ENCODE assay signal across 20 mouse cellular contexts in the genomic region with DNA sequence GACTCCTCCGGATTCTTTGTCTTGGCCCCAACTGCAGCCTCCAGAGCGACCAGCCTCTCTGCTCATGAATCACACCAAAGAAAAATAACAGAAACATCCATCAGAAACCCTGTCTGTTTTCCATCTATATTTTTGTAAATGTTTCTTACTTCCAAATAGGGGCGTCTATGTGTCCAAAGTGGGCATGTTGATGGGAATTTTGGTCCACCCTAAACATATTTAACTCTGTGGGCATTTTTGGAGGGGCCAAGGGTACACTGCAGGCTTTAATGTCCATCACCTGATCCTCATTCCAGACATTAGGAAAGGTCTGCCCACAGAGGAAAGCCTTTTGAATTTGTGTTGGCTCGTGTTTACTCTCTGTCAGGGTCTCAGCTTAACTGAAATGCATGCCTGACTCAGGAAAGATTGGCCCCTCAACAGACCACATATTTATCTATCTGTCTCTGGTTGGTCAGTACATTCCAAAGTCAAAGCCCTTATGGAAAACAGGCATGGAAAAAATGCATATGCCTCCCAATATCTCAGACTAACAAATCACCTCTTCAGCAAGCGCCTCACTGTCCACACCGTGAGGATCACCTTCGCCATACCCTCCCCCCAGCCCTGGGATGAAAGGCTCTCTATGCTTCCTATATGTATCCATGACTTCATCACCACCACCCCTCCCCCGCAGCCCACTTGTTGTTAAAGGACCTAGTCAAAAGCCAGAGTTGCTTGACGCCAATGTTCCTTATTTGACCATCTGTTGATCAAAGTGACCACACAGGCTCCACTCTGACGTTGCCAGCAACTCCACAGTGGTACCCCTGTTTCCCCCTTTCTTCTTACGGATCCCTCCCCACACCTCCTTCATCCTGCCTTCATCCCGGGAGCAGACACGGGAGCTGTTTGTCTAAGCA.
DNase-seq lines count a peak whose midpoint lies in the region; ATAC-seq and TF ChIP-seq lines count a peak whose summit lies in the region.
"Had no signal": no experiment of that assay in that cellular context is flagged by ENCODE, and none has a peak within 500 bp of the region (broad histone marks: within the 10 kb centered on the region; RNA-seq: fewer than 3 reads in every experiment).

No protein-coding gene starts in this region.

- intact Hi-C loops in heart, adult 2 months (cut with DNase I): no loop called here

- no peaks in the 10 kb centered on the region for H3K79me2 ChIP-seq in heart, adult 2 months (replicated peaks; ENCODE audit: control insufficient read depth, insufficient read depth, low read length)

- no peak overlapping the region for H3K27ac ChIP-seq in forebrain, embryonic 11.5 days (ENCODE audit: low read depth, low read length)
- H3K27ac ChIP-seq in forebrain, embryonic 13.5 days: no peak overlapping the region
- no peak overlapping the region for H3K27ac ChIP-seq in neural tube, embryonic 15.5 days (replicated peaks)
- no peak overlapping the region for H3K27ac ChIP-seq in stomach, postnatal 0 days (replicated peaks)
- H3K27ac ChIP-seq in heart, adult 2 months: no peak overlapping the region
- H3K27ac ChIP-seq: forebrain, embryonic 10.5 days; heart, embryonic 15.5 days; hindbrain, embryonic 12.5 days; midbrain, embryonic 12.5 days had no signal

- peak; percentile 44 for DNase-seq in forebrain, embryonic 11.5 days (ENCODE audit: low spot score)
- peak; percentile 44 for DNase-seq in neural tube, embryonic 10.5 days (ENCODE audit: extremely low spot score, low spot score)
- peak; percentile 37 for DNase-seq in hindlimb bud, embryonic 11.5 days (ENCODE audit: extremely low spot score, low read depth, low spot score)
- no peak for DNase-seq in ovary, postnatal 14 days (ENCODE audit: low spot score)
- no peak for DNase-seq in stomach, postnatal 0 days (ENCODE audit: low spot score)
- no peak for DNase-seq in heart, adult 2 months
- DNase-seq: cerebellum, adult 2 months; kidney, adult 11 months; layer of hippocampus, postnatal 36 days; lung, adult 2 months; lung, postnatal 4 days; right cerebral cortex, postnatal 25 days had no signal

- no peak for ATAC-seq in forebrain, embryonic 11.5 days (replicated peaks; ENCODE audit: low FRiP score)
- no peak for ATAC-seq in forebrain, embryonic 13.5 days
- ATAC-seq in neural tube, embryonic 15.5 days (ENCODE audit: low FRiP score): no peak
- no peak for ATAC-seq in stomach, postnatal 0 days (ENCODE audit: low FRiP score, low TSS enrichment)
- ATAC-seq: Patski had no signal

- 87% methylated on average over 13 of the region's 13 CpGs for whole genome bisulfite sequencing in forebrain, embryonic 11.5 days
- 85% methylated on average over 13 of the region's 13 CpGs for WGBS in forebrain, embryonic 13.5 days
- WGBS in neural tube, embryonic 15.5 days: 76% methylated on average over 13 of the region's 13 CpGs
- 45% methylated on average over 13 of the region's 13 CpGs for WGBS in stomach, postnatal 0 days
- WGBS in heart, adult 2 months: 54% methylated on average over 13 of the region's 13 CpGs

- no peak overlapping the region for H3K9ac ChIP-seq in forebrain, embryonic 11.5 days (ENCODE audit: low read length)
- no peak overlapping the region for H3K9ac ChIP-seq in forebrain, embryonic 13.5 days
- no peak overlapping the region for H3K9ac ChIP-seq in neural tube, embryonic 15.5 days (replicated peaks)
- no peak overlapping the region for H3K9ac ChIP-seq in stomach, postnatal 0 days (ENCODE audit: low read length)
- no peak overlapping the region for H3K9ac ChIP-seq in heart, adult 2 months (ENCODE audit: low read depth, low read length)
- H3K9ac ChIP-seq: heart, embryonic 15.5 days; hindbrain, embryonic 12.5 days; midbrain, embryonic 12.5 days had no signal

- H3K4me2 ChIP-seq in forebrain, embryonic 11.5 days (ENCODE audit: low read depth, low read length, severe bottlenecking): no peak overlapping the region
- no peak overlapping the region for H3K4me2 ChIP-seq in forebrain, embryonic 13.5 days
- no peak overlapping the region for H3K4me2 ChIP-seq in neural tube, embryonic 15.5 days
- H3K4me2 ChIP-seq in stomach, postnatal 0 days (replicated peaks; ENCODE audit: low read depth): no peak overlapping the region
- H3K4me2 ChIP-seq: heart, embryonic 15.5 days; hindbrain, embryonic 12.5 days; midbrain, embryonic 12.5 days had no signal

- TF ChIP-seq CTCF in stomach, postnatal 0 days (IDR thresholded peaks at IDR 0.05; ENCODE audit: low read depth): no peak
- no peak for TF ChIP-seq CTCF in heart, adult 2 months (IDR thresholded peaks at IDR 0.05)

- H3K4me1 ChIP-seq in forebrain, embryonic 11.5 days (replicated peaks; ENCODE audit: control insufficient read depth, insufficient read depth, low read length): no peaks in the 10 kb centered on the region
- H3K4me1 ChIP-seq in forebrain, embryonic 13.5 days: no peaks in the 10 kb centered on the region
- peaks cover 6% of the 10 kb centered on the region; the same call in 1 of the 2 replicates for H3K4me1 ChIP-seq in neural tube, embryonic 15.5 days
- H3K4me1 ChIP-seq in stomach, postnatal 0 days (replicated peaks; ENCODE audit: control insufficient read depth, insufficient read depth): no peaks in the 10 kb centered on the region
- H3K4me1 ChIP-seq in heart, adult 2 months (ENCODE audit: control insufficient read depth, insufficient read depth, low read length): no peaks in the 10 kb centered on the region
- H3K4me1 ChIP-seq: forebrain, embryonic 10.5 days; hindbrain, embryonic 12.5 days; midbrain, embryonic 12.5 days had no signal

- no peak for TF ChIP-seq POLR2A in heart, adult 2 months (IDR thresholded peaks at IDR 0.05; ENCODE audit: insufficient read depth, low read depth, low read length)

- H3K4me3 ChIP-seq in forebrain, embryonic 11.5 days (ENCODE audit: low read depth, low read length): no peak overlapping the region
- H3K4me3 ChIP-seq in forebrain, embryonic 13.5 days: no peak overlapping the region
- H3K4me3 ChIP-seq in neural tube, embryonic 15.5 days (replicated peaks): no peak overlapping the region
- H3K4me3 ChIP-seq in stomach, postnatal 0 days (ENCODE audit: low read depth, low read length): no peak overlapping the region
- no peak overlapping the region for H3K4me3 ChIP-seq in heart, adult 2 months
- H3K4me3 ChIP-seq: forebrain, embryonic 10.5 days; heart, embryonic 15.5 days; hindbrain, embryonic 12.5 days; midbrain, embryonic 12.5 days; myocyte had no signal

- no peak for TF ChIP-seq EP300 in stomach, postnatal 0 days (optimal IDR thresholded peaks at IDR 0.05)
- no peak for TF ChIP-seq EP300 in heart, adult 2 months (IDR thresholded peaks at IDR 0.05; ENCODE audit: insufficient read depth, low read depth, low read length)

- H3K36me3 ChIP-seq in forebrain, embryonic 11.5 days (ENCODE audit: control insufficient read depth, insufficient read depth, low read length): no peaks in the 10 kb centered on the region
- no peaks in the 10 kb centered on the region for H3K36me3 ChIP-seq in forebrain, embryonic 13.5 days (ENCODE audit: poor library complexity, severe bottlenecking)
- H3K36me3 ChIP-seq in neural tube, embryonic 15.5 days: no peaks in the 10 kb centered on the region
- no peaks in the 10 kb centered on the region for H3K36me3 ChIP-seq in stomach, postnatal 0 days (ENCODE audit: control insufficient read depth, insufficient read depth, low read length)
- no peaks in the 10 kb centered on the region for H3K36me3 ChIP-seq in heart, adult 2 months (ENCODE audit: control insufficient read depth, insufficient read depth, low read length)
- H3K36me3 ChIP-seq: forebrain, embryonic 10.5 days; heart, embryonic 15.5 days; hindbrain, embryonic 12.5 days; midbrain, embryonic 12.5 days had no signal

- no peaks in the 10 kb centered on the region for H3K9me3 ChIP-seq in forebrain, embryonic 11.5 days (ENCODE audit: control insufficient read depth, low read length)
- H3K9me3 ChIP-seq in forebrain, embryonic 13.5 days (replicated peaks): no peaks in the 10 kb centered on the region
- no peaks in the 10 kb centered on the region for H3K9me3 ChIP-seq in neural tube, embryonic 15.5 days (replicated peaks)
- no peaks in the 10 kb centered on the region for H3K9me3 ChIP-seq in stomach, postnatal 0 days (ENCODE audit: control insufficient read depth, low read length)
- H3K9me3 ChIP-seq: forebrain, embryonic 10.5 days; heart, embryonic 15.5 days; hindbrain, embryonic 12.5 days; midbrain, embryonic 12.5 days had no signal

- H3K27me3 ChIP-seq in forebrain, embryonic 11.5 days (ENCODE audit: control insufficient read depth, insufficient read depth, low read length): no peaks in the 10 kb centered on the region
- no peaks in the 10 kb centered on the region for H3K27me3 ChIP-seq in forebrain, embryonic 13.5 days
- H3K27me3 ChIP-seq in neural tube, embryonic 15.5 days (replicated peaks): no peaks in the 10 kb centered on the region
- H3K27me3 ChIP-seq in stomach, postnatal 0 days (ENCODE audit: control insufficient read depth, insufficient read depth, low read length): no peaks in the 10 kb centered on the region
- H3K27me3 ChIP-seq in heart, adult 2 months (ENCODE audit: control insufficient read depth, insufficient read depth, low read length): no peaks in the 10 kb centered on the region
- H3K27me3 ChIP-seq: heart, embryonic 15.5 days; hindbrain, embryonic 12.5 days; midbrain, embryonic 12.5 days had no signal

Comparison
In these comparisons a context has a peak if more than half of its experiments do, and no peak if none do; other contexts are left out.
1. DNase-seq: peak in forebrain, embryonic 11.5 days (single experiment), neural tube, embryonic 10.5 days (single experiment) and hindlimb bud, embryonic 11.5 days (single experiment); none in ovary, postnatal 14 days (single experiment), stomach, postnatal 0 days (single experiment) and heart, adult 2 months (0 of 2).